Mouse (Mus musculus) hindbrain, embryonic 12.5 days (tissue): Measurements from ENCODE around the gene Nck1. TPM values are rescaled to one million over a fixed set of nuclear protein-coding genes. Genes with fewer than 3 reads are reported as not detected.

Experiments used
- ATAC-seq: fragments of 200-750 bp; cut with Nextera tagmentation; 2 replicates; pipeline ENCODE4 v1.8.0; 2017; ENCODE audit warnings: moderate TSS enrichment; ENCODE audit not compliant: low FRiP score
- H3K27ac ChIP-seq: fragments of 300-500 bp; sonication (generic); 2 replicates; pipeline ENCODE4 v1.5.1; 2016; ENCODE audit warnings: mild to moderate bottlenecking
- H3K27me3 ChIP-seq: fragments of 300-500 bp; sonication (generic); 2 replicates; pipeline ENCODE4 v1.6.1; 2016; ENCODE audit warnings: mild to moderate bottlenecking
- H3K36me3 ChIP-seq: fragments of 300-500 bp; sonication (generic); 2 replicates; pipeline ENCODE4 v1.6.1; 2016; ENCODE audit warnings: mild to moderate bottlenecking
- H3K4me1 ChIP-seq: fragments of 300-500 bp; sonication (generic); 2 replicates; pipeline ENCODE4 v1.6.1; 2016
- H3K4me2 ChIP-seq: fragments of 300-500 bp; sonication (generic); replicated peaks from 2 replicates; pipeline ENCODE4 v1.6.1; 2016; ENCODE audit warnings: mild to moderate bottlenecking
- H3K4me3 ChIP-seq: fragments of 300-500 bp; sonication (generic); 2 replicates; pipeline ENCODE4 v1.5.1; 2016; ENCODE audit warnings: mild to moderate bottlenecking
- H3K9ac ChIP-seq: fragments of 300-500 bp; sonication (generic); 2 replicates; pipeline ENCODE4 v1.6.1; 2016; ENCODE audit warnings: mild to moderate bottlenecking, moderate library complexity
- H3K9me3 ChIP-seq: fragments of 300-500 bp; sonication (generic); replicated peaks from 2 replicates; pipeline ENCODE4 v1.6.1; 2016; ENCODE audit warnings: mild to moderate bottlenecking
- WGBS: fragments of 180-500 bp; shearing (Covaris S2); methylation state at CpG from one replicate; pipeline ENCODE4 v1.1.7; 2016; 5-methylcytosine and 5-hydroxymethylcytosine counted together
- polyA plus RNA-seq: library from polyadenylated mRNA; unstranded; fragments of >200 nt; fragmentation: Nextera tagmentation; extraction: Ambion mirVana; gene quantifications from 2 replicates; pipeline ENCODE4 v1.2.1, GENCODE M21; 2016

Gene Nck1
- polyA plus RNA-seq, result 68.5 and 75.0 TPM in 2 replicates

- under 1% methylated on average over 92 of the region's 93 CpGs for WGBS
- peak within 1 kb of the TSS; percentile 95 for H3K9ac ChIP-seq
- ATAC-seq, result peak; percentile 100
- peak within 1 kb of the TSS; percentile 92 for H3K27ac ChIP-seq
- peaks cover 10% of the 10 kb centered on the region for H3K36me3 ChIP-seq
- H3K9me3 ChIP-seq, result peaks cover 6% of the 10 kb centered on the region; the same call in 1 of the 2 replicates
- peaks cover 23% of the 10 kb centered on the region for H3K4me1 ChIP-seq
- H3K4me3 ChIP-seq, result peak within 1 kb of the TSS; percentile 97
- H3K27me3 ChIP-seq, result no peaks in the 10 kb centered on the region
- peak within 1 kb of the TSS; percentile 75 for H3K4me2 ChIP-seq
These were observed at the start of gene Nck1 for GRCm38 (mm10) chr9:100545715-100546593. Gene Nck1 (minus strand): TSS chr9:100546134.

- Histone ChIP-seq H3K36me3 (no peaks in the 10 kb centered on the region), H3K4me2 (no peak overlapping the region), H3K9me3 (0 out of 2 replicates have a peak, but pooled peaks cover 3% of the 10 kb centered on the region), H3K9ac (no peak overlapping the region), H3K4me1 (no peaks in the 10 kb centered on the region; the same call in 1 of the 2 replicates), H3K27ac (no peak overlapping the region), H3K27me3 (no peaks in the 10 kb centered on the region), H3K4me3 (no peak overlapping the region)
- ATAC-seq, result no peak
- WGBS, result 72% methylated on average over 4 of the region's 4 CpGs
These were observed 44.5 kb upstream of the Nck1 start for GRCm38 (mm10) chr9:100590462-100590861.

GRCm38 (mm10) chr9:100584031-100584430 lies 38.1 kb upstream of the Nck1 start:
- H3K36me3 ChIP-seq, result no peaks in the 10 kb centered on the region
- ATAC-seq, result no peak
- no peak overlapping the region for H3K9ac ChIP-seq
- H3K4me2 ChIP-seq, result no peak overlapping the region
- 90% methylated on average over 4 of the region's 4 CpGs for WGBS
- no peak overlapping the region for H3K4me3 ChIP-seq
- H3K27me3 ChIP-seq, result no peaks in the 10 kb centered on the region
- H3K27ac ChIP-seq, result no peak overlapping the region
- peaks cover 18% of the 10 kb centered on the region for H3K4me1 ChIP-seq
- H3K9me3 ChIP-seq, result no peaks in the 10 kb centered on the region

GRCm38 (mm10) chr9:100582883-100583575 lies 37.1 kb upstream of the Nck1 start:
- H3K4me1 ChIP-seq, result peaks cover 18% of the 10 kb centered on the region
- H3K4me3 ChIP-seq, result no peak overlapping the region
- ATAC-seq, result no peak
- H3K9ac ChIP-seq, result no peak overlapping the region
- H3K36me3 ChIP-seq, result no peaks in the 10 kb centered on the region
- no peaks in the 10 kb centered on the region for H3K27me3 ChIP-seq
- H3K4me2 ChIP-seq, result no peak overlapping the region
- 70% methylated on average over 13 of the region's 13 CpGs for WGBS
- H3K9me3 ChIP-seq, result no peaks in the 10 kb centered on the region
- no peak overlapping the region for H3K27ac ChIP-seq

- Histone ChIP-seq H3K36me3 (no peaks in the 10 kb centered on the region), H3K9ac (no peak overlapping the region), H3K4me1 (peaks cover 18% of the 10 kb centered on the region), H3K27me3 (no peaks in the 10 kb centered on the region), H3K4me2 (no peak overlapping the region), H3K4me3 (no peak overlapping the region), H3K27ac (peak overlapping the region; percentile 25), H3K9me3 (no peaks in the 10 kb centered on the region)
- peak; percentile 48; the same call in 1 of the 2 replicates for ATAC-seq
- 30% methylated on average over 13 of the region's 13 CpGs for WGBS
These were observed 35.9 kb upstream of the Nck1 start for GRCm38 (mm10) chr9:100581543-100582492.

GRCm38 (mm10) chr9:100580196-100580740 lies 34.3 kb upstream of the Nck1 start:
- H3K27me3 ChIP-seq, result no peaks in the 10 kb centered on the region
- no peak overlapping the region for H3K4me3 ChIP-seq
- ATAC-seq, result no peak
- no peak overlapping the region for H3K9ac ChIP-seq
- 60% methylated on average over 20 of the region's 20 CpGs for WGBS
- H3K9me3 ChIP-seq, result no peaks in the 10 kb centered on the region
- no peaks in the 10 kb centered on the region for H3K36me3 ChIP-seq
- H3K4me2 ChIP-seq, result no peak overlapping the region
- peaks cover 18% of the 10 kb centered on the region for H3K4me1 ChIP-seq
- H3K27ac ChIP-seq, result no peak overlapping the region

GRCm38 (mm10) chr9:100573942-100574341 lies 28.0 kb upstream of the Nck1 start:
- Histone ChIP-seq H3K27ac (no peak overlapping the region), H3K4me3 (no peak overlapping the region), H3K36me3 (no peaks in the 10 kb centered on the region), H3K4me2 (no peak overlapping the region), H3K4me1 (peaks cover 12% of the 10 kb centered on the region), H3K27me3 (no peaks in the 10 kb centered on the region), H3K9ac (no peak overlapping the region), H3K9me3 (no peaks in the 10 kb centered on the region)
- ATAC-seq, result no peak
- WGBS, result 58% methylated on average over 5 of the region's 5 CpGs

GRCm38 (mm10) chr9:100573300-100573699 lies 27.4 kb upstream of the Nck1 start:
- no peak for ATAC-seq
- Histone ChIP-seq H3K4me3 (no peak overlapping the region), H3K9me3 (no peaks in the 10 kb centered on the region), H3K27ac (no peak overlapping the region), H3K4me2 (no peak overlapping the region), H3K36me3 (no peaks in the 10 kb centered on the region), H3K27me3 (no peaks in the 10 kb centered on the region), H3K4me1 (peaks cover 12% of the 10 kb centered on the region), H3K9ac (no peak overlapping the region)
- whole genome bisulfite sequencing, result 82% methylated on average over 2 of the region's 2 CpGs

GRCm38 (mm10) chr9:100571511-100571910 lies 25.6 kb upstream of the Nck1 start:
- Histone ChIP-seq H3K9me3 (no peaks in the 10 kb centered on the region), H3K4me1 (peaks cover 12% of the 10 kb centered on the region), H3K27me3 (no peaks in the 10 kb centered on the region), H3K4me3 (peak overlapping the region; percentile 63; the same call in 1 of the 2 replicates), H3K4me2 (peak overlapping the region; percentile 67), H3K27ac (no peak overlapping the region), H3K36me3 (no peaks in the 10 kb centered on the region), H3K9ac (peak overlapping the region; percentile 70; the same call in 1 of the 2 replicates)
- no peak; the same call in 1 of the 2 replicates for ATAC-seq
- 71% methylated on average over 1 of the region's 1 CpGs for WGBS

GRCm38 (mm10) chr9:100570626-100571233 lies 24.8 kb upstream of the Nck1 start, which contains the start of gene Slc35g2:
Gene Slc35g2 (minus strand): TSS chr9:100571090.
- H3K4me2 ChIP-seq, result peak within 1 kb of the TSS; percentile 67
- no peaks in the 10 kb centered on the region for H3K36me3 ChIP-seq
- WGBS, result under 1% methylated on average over 55 of the region's 55 CpGs
- peak within 1 kb of the TSS; percentile 70 for H3K9ac ChIP-seq
- no peaks in the 10 kb centered on the region for H3K27me3 ChIP-seq
- peak within 1 kb of the TSS; percentile 63 for H3K4me3 ChIP-seq
- H3K27ac ChIP-seq, result peak within 1 kb of the TSS; percentile 68; the same call in 1 of the 2 replicates
- peak; percentile 93 for ATAC-seq
- H3K9me3 ChIP-seq, result no peaks in the 10 kb centered on the region
- peaks cover 12% of the 10 kb centered on the region for H3K4me1 ChIP-seq
